In genomic region chr1:18030226-18030625, GRCm38 (mm10) we compare ENCODE assay signal across 17 mouse cellular contexts.
"Had no signal": no experiment of that assay in that cellular context is flagged by ENCODE, and none has a peak within 500 bp of the region (broad histone marks: within the 10 kb centered on the region; RNA-seq: fewer than 3 reads in every experiment).

No protein-coding gene starts in this region.

- ATAC-seq: lung, postnatal 0 days; midbrain, embryonic 13.5 days; midbrain, embryonic 15.5 days had no signal

- H3K27ac ChIP-seq: lung, embryonic 15.5 days; macrophage; midbrain, embryonic 13.5 days; midbrain, embryonic 15.5 days; neural tube, embryonic 12.5 days; stomach, embryonic 15.5 days; stomach, postnatal 0 days had no signal

- H3K27me3 ChIP-seq: lung, embryonic 15.5 days; megakaryocyte, embryonic 14.5 days; midbrain, embryonic 13.5 days; midbrain, embryonic 15.5 days; neural tube, embryonic 12.5 days; stomach, embryonic 15.5 days had no signal

- H3K4me1 ChIP-seq: lung, embryonic 15.5 days; megakaryocyte, embryonic 14.5 days; midbrain, embryonic 13.5 days; midbrain, embryonic 15.5 days; neural tube, embryonic 12.5 days; stomach, embryonic 15.5 days had no signal

- H3K4me2 ChIP-seq: lung, embryonic 15.5 days; midbrain, embryonic 11.5 days; midbrain, embryonic 13.5 days; midbrain, embryonic 15.5 days; neural tube, embryonic 12.5 days; stomach, embryonic 15.5 days had no signal

- H3K4me3 ChIP-seq: lung, embryonic 15.5 days; megakaryocyte, embryonic 14.5 days; midbrain, embryonic 13.5 days; midbrain, embryonic 15.5 days; neural tube, embryonic 12.5 days; stomach, embryonic 15.5 days had no signal

- H3K9ac ChIP-seq: lung, embryonic 15.5 days; midbrain, embryonic 13.5 days; midbrain, embryonic 15.5 days; neural tube, embryonic 12.5 days; stomach, embryonic 15.5 days had no signal

- DNase-seq: lung, adult 2 months; lung, postnatal 14 days; lung, postnatal 36 days; right cerebral cortex, postnatal 14 days; thymus, adult 2 months; thymus, postnatal 25 days; thymus, postnatal 4 days had no signal

- H3K36me3 ChIP-seq: lung, embryonic 15.5 days; midbrain, embryonic 13.5 days; midbrain, embryonic 15.5 days; neural tube, embryonic 12.5 days; stomach, embryonic 15.5 days had no signal

- H3K9me3 ChIP-seq: lung, embryonic 15.5 days; megakaryocyte, embryonic 14.5 days; midbrain, embryonic 13.5 days; midbrain, embryonic 15.5 days; neural tube, embryonic 12.5 days; stomach, embryonic 15.5 days had no signal
